Mouse (Mus musculus): ENCODE results near the gene Stx12. TPM values are rescaled to one million over a fixed set of nuclear protein-coding genes. Genes with fewer than 3 reads are reported as not detected.
A peak's percentile ranks its signal among the peaks of the same experiment; 100 is the strongest.

Gene Stx12
- total and polyA plus RNA-seq, 3 experiments, result 16.2 to 32.8 (median 32.5) TPM

DNA sequence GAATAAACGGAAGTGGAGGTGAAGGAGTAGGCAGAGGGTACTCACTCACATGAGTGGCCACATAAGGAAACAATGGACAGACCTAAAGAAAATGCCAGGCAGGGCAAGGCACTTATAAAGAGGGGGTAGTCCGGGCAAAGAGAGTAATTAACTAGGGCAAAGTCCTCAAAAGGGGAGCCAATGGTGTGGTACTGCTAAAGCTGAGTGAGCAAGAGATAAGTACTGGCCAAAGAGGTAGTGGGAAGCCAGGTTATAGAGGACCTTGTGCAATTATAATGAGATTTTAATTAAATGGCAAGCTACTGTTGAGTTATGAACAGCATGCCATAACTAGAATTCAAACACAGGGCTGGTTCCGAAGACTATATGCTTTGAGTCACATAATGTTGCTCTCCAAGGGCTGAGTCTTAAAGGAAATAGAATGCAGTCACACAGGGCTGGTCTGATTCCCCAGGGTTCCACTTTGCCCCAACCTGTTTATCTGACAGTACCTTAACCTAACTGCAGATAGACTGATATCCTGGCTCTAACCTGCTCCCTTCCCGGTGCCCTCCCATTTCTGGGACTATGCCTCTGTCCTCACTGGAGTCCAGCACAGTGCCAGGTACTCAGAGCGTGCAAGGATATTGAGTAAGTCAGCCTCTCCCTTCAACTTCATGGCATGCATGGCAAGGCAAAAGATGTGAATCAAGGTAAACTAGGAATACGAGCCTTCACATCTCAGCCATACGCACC, 9.8 kb downstream of the Stx12 start:
- 79% methylated on average over 7 of the region's 7 CpGs for WGBS

DNA sequence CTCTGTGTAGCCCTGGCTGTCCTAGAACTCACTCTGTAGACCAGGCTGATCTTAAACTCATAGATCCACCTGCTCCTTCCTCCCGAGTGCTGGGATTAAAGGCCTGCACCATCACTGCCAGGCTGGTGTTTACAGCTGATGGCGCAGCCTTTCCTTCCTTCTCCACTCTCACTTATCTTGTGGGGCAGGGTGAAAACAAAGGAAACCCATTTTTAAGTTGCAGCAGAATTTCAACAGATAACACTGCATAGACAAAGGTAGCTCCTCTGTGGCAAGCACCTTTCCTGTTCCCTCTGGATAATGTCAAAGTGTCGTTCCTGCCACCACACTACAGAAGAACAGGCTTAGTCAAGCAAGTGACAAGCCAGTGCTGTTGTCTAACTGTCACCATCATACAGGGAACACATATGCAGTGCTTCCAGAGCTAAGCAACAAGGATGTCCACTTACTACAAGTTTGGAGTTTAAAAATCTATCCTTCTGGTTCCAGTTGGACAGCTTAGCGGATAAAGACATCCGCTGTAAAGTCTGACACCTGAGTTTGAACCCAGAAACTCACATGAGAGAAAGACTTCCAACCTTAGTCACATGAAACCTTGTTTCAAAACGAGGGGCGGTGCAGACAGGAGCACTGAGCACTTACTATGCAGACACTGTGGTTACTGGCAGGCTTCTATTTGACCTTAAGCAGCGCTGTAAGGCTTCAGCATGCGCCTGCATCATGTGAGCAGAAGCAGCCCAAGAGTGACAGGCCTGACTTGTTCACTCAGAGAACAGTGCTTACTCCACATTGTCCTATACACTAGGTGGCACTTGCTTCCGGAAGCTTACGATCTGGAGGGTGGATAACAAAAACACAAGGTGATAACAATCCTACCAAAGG, 10.6 kb downstream of the Stx12 start:
- H3K4me1 ChIP-seq (ENCODE audit: control insufficient read depth, insufficient read depth, low read length), result peaks cover 10% of the 10 kb centered on the region
- DNase-seq, result peak in 1 of 2 experiments; percentile 9
- H3K9ac ChIP-seq (ENCODE audit: low read depth, low read length), result no peak overlapping the region
- peaks cover 11% of the 10 kb centered on the region for H3K36me3 ChIP-seq (ENCODE audit: control insufficient read depth, insufficient read depth, low read length)
- H3K79me2 ChIP-seq (replicated peaks; ENCODE audit: control insufficient read depth, insufficient read depth, low read length), result peaks cover 14% of the 10 kb centered on the region
- intact Hi-C loops (cut with DNase I), result no loop called here
- TF ChIP-seq CTCF (IDR thresholded peaks at IDR 0.05) (no peak), EP300 (IDR thresholded peaks at IDR 0.05; ENCODE audit: insufficient read depth, low read depth, low read length) (no peak), POLR2A (IDR thresholded peaks at IDR 0.05; ENCODE audit: insufficient read depth, low read depth, low read length) (no peak)
- 58% methylated on average over 11 of the region's 11 CpGs for WGBS
- no peak overlapping the region for H3K27ac ChIP-seq
- no peaks in the 10 kb centered on the region for H3K27me3 ChIP-seq (ENCODE audit: control insufficient read depth, insufficient read depth, low read length)
- no peak overlapping the region for H3K4me3 ChIP-seq

More for the DNA sequence above, 9.8 kb downstream of the Stx12 start:
- H3K27ac ChIP-seq, result no peak overlapping the region
- intact Hi-C loops (cut with DNase I), result no loop called here
- no peak overlapping the region for H3K4me3 ChIP-seq
- TF ChIP-seq CTCF (IDR thresholded peaks at IDR 0.05) (no peak), EP300 (IDR thresholded peaks at IDR 0.05; ENCODE audit: insufficient read depth, low read depth, low read length) (no peak), POLR2A (IDR thresholded peaks at IDR 0.05; ENCODE audit: insufficient read depth, low read depth, low read length) (no peak)
- no peaks in the 10 kb centered on the region for H3K27me3 ChIP-seq (ENCODE audit: control insufficient read depth, insufficient read depth, low read length)
- H3K79me2 ChIP-seq (replicated peaks; ENCODE audit: control insufficient read depth, insufficient read depth, low read length), result peaks cover 14% of the 10 kb centered on the region
- H3K36me3 ChIP-seq (ENCODE audit: control insufficient read depth, insufficient read depth, low read length), result peaks cover 10% of the 10 kb centered on the region
- DNase-seq, result no peak
- no peak overlapping the region for H3K9ac ChIP-seq (ENCODE audit: low read depth, low read length)
- H3K4me1 ChIP-seq (ENCODE audit: control insufficient read depth, insufficient read depth, low read length), result peaks cover 10% of the 10 kb centered on the region

DNA sequence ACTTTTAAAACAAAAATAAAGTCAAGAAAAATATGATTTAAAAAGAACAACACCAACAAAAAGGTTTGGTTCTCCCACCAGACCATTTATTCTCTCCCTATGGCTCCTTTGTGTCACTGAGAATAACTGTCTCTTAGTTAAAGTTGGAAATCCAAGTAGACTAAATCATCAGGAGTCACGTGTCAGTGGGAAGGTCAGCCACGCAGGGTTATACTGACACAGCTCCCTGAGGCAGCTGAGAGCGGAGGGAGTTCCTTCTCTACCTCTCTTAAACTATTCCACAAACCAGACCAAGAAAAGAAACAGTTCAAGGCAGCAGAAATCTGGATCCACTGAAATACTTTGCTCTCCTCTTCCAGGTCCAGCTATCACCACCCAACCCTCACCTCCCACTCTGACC, 13.2 kb downstream of the Stx12 start:
- TF ChIP-seq POLR2A (IDR thresholded peaks at IDR 0.05; ENCODE audit: insufficient read depth, low read depth, low read length) (no peak), EP300 (IDR thresholded peaks at IDR 0.05; ENCODE audit: insufficient read depth, low read depth, low read length) (no peak), CTCF (IDR thresholded peaks at IDR 0.05) (no peak)
- WGBS, result 100% methylated on average over 3 of the region's 3 CpGs
- Histone ChIP-seq H3K4me1 (ENCODE audit: control insufficient read depth, insufficient read depth, low read length) (peaks cover 7% of the 10 kb centered on the region), H3K36me3 (ENCODE audit: control insufficient read depth, insufficient read depth, low read length) (peaks cover 11% of the 10 kb centered on the region), H3K4me3 (no peak overlapping the region), H3K79me2 (replicated peaks; ENCODE audit: control insufficient read depth, insufficient read depth, low read length) (peaks cover 8% of the 10 kb centered on the region), H3K9ac (ENCODE audit: low read depth, low read length) (no peak overlapping the region), H3K27me3 (ENCODE audit: control insufficient read depth, insufficient read depth, low read length) (no peaks in the 10 kb centered on the region), H3K27ac (no peak overlapping the region)
- no peak for DNase-seq
- intact Hi-C loops (cut with DNase I), result no loop called here

DNA sequence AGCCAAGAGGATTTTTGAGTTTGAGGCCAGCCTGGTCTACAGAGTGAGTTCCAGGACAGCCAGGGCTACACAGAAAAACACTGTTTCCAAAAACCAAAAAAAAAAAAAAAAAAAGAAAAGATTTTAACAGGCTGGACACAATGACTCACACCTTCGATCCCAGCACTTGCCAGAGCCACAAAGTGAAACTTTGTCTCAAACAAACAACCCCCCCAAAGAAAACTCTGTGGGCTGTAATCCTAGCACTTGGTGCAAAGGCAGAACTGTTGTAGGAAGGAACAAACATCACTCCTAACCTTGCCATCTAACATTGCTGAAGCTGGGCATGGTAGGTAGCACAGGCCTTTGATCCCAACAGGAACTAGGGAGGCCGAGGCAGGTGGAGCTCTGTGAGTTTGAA, 19.5 kb downstream of the Stx12 start:
- Histone ChIP-seq H3K9ac (ENCODE audit: low read depth, low read length) (no peak overlapping the region), H3K27me3 (ENCODE audit: control insufficient read depth, insufficient read depth, low read length) (no peaks in the 10 kb centered on the region), H3K36me3 (ENCODE audit: control insufficient read depth, insufficient read depth, low read length) (peaks cover 5% of the 10 kb centered on the region), H3K27ac (no peak overlapping the region), H3K79me2 (replicated peaks; ENCODE audit: control insufficient read depth, insufficient read depth, low read length) (no peaks in the 10 kb centered on the region), H3K4me1 (ENCODE audit: control insufficient read depth, insufficient read depth, low read length) (no peaks in the 10 kb centered on the region), H3K4me3 (no peak overlapping the region)
- intact Hi-C loops (cut with DNase I), result no loop called here
- WGBS, result 84% methylated on average over 2 of the region's 2 CpGs
- TF ChIP-seq CTCF (IDR thresholded peaks at IDR 0.05) (no peak), EP300 (IDR thresholded peaks at IDR 0.05; ENCODE audit: insufficient read depth, low read depth, low read length) (no peak), POLR2A (IDR thresholded peaks at IDR 0.05; ENCODE audit: insufficient read depth, low read depth, low read length) (no peak)
- DNase-seq, result no peak

DNA sequence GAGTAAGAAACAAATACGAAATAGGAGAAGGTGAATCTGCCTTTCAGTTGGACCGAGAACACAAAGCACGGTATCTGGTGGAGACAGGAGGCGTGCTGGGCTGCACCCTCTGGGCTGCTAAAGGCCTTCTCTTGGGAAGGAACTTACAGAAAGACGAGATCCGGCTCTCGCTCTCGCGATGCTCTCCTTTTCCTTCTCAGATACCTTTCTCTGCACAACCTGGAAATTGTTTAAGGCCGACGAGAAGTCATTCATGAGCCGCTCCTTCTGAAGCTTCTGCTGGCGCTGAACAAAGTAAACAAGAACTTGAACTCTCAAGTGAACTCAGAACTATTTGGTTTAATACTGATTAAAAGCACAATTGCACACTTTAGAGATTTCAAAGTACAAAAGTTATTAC, 21.3 kb downstream of the Stx12 start:
- peaks cover 3% of the 10 kb centered on the region for H3K36me3 ChIP-seq (ENCODE audit: control insufficient read depth, insufficient read depth, low read length)
- H3K27me3 ChIP-seq (ENCODE audit: control insufficient read depth, insufficient read depth, low read length), result no peaks in the 10 kb centered on the region
- H3K79me2 ChIP-seq (replicated peaks; ENCODE audit: control insufficient read depth, insufficient read depth, low read length), result no peaks in the 10 kb centered on the region
- DNase-seq, result no peak
- no peak overlapping the region for H3K4me3 ChIP-seq
- intact Hi-C loops (cut with DNase I), result no loop called here
- H3K27ac ChIP-seq, result no peak overlapping the region
- 92% methylated on average over 13 of the region's 13 CpGs for WGBS
- TF ChIP-seq EP300 (IDR thresholded peaks at IDR 0.05; ENCODE audit: insufficient read depth, low read depth, low read length), result no peak
- no peak for TF ChIP-seq POLR2A (IDR thresholded peaks at IDR 0.05; ENCODE audit: insufficient read depth, low read depth, low read length)
- TF ChIP-seq CTCF (IDR thresholded peaks at IDR 0.05), result no peak
- no peak overlapping the region for H3K9ac ChIP-seq (ENCODE audit: low read depth, low read length)
- H3K4me1 ChIP-seq (ENCODE audit: control insufficient read depth, insufficient read depth, low read length), result no peaks in the 10 kb centered on the region

DNA sequence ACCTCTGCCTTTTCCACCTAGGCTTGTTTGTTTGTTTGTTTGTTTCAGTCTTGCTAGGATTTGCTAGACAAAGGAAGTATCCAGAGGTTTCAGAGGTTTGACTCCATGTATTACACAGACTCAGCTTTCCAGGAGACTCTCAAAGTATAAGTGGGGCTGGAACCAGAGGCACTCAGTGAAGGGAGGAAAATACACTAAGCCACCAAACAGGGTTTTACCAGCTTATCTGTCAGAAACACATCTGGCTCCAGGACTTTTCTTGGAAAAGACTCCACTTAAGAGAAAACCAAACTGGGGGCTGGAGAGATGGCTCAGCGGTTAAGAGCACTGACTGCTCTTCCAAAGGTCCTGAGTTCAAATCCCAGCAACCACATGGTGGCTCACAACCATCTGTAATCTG, 23.4 kb downstream of the Stx12 start:
- intact Hi-C loops (cut with DNase I), result no loop called here
- no peaks in the 10 kb centered on the region for H3K4me1 ChIP-seq (ENCODE audit: control insufficient read depth, insufficient read depth, low read length)
- no peaks in the 10 kb centered on the region for H3K79me2 ChIP-seq (replicated peaks; ENCODE audit: control insufficient read depth, insufficient read depth, low read length)
- H3K27ac ChIP-seq, result no peak overlapping the region
- WGBS, result 91% methylated on average over 1 of the region's 1 CpGs
- no peak overlapping the region for H3K4me3 ChIP-seq
- no peaks in the 10 kb centered on the region for H3K27me3 ChIP-seq (ENCODE audit: control insufficient read depth, insufficient read depth, low read length)
- no peak for DNase-seq
- no peak for TF ChIP-seq EP300 (IDR thresholded peaks at IDR 0.05; ENCODE audit: insufficient read depth, low read depth, low read length)
- TF ChIP-seq POLR2A (IDR thresholded peaks at IDR 0.05; ENCODE audit: insufficient read depth, low read depth, low read length), result no peak
- no peak for TF ChIP-seq CTCF (IDR thresholded peaks at IDR 0.05)
- H3K9ac ChIP-seq (ENCODE audit: low read depth, low read length), result no peak overlapping the region
- peaks cover under 1% of the 10 kb centered on the region for H3K36me3 ChIP-seq (ENCODE audit: control insufficient read depth, insufficient read depth, low read length)

Data from heart, adult 2 months (tissue).